ENCODE assay signal across 25 mouse cellular contexts in the genomic region with DNA sequence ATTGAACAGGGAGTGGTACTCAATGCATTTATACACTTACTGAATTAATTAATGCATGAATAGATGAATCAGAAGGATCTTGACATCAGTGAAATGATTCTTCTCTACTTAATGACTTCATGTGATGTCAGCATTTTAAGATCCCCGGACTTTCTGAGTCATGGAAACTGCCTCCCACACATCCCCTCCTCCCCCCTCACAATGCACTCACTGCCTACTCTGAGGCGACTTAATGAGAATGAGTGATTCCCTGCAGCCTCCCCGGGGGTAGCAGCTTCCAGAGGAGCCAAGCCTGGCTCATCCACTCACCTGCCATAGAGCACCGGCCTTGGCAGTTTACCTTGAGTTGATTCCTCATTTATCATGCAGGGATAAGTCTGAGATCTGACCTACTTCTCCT. TPM values are rescaled to one million over a fixed set of nuclear protein-coding genes. Genes with fewer than 3 reads are reported as not detected.
A peak's percentile ranks its signal among the peaks of the same experiment; 100 is the strongest.
DNase-seq lines count a peak whose midpoint lies in the region; ATAC-seq and TF ChIP-seq lines count a peak whose summit lies in the region.
"Had no signal": no experiment of that assay in that cellular context is flagged by ENCODE, and none has a peak within 500 bp of the region (broad histone marks: within the 10 kb centered on the region; RNA-seq: fewer than 3 reads in every experiment).

No protein-coding gene starts in this region.

- H3K9ac ChIP-seq in forebrain, postnatal 0 days: no peak overlapping the region
- no peak overlapping the region for H3K9ac ChIP-seq in forebrain, embryonic 14.5 days (ENCODE audit: low read length)
- H3K9ac ChIP-seq: embryonic facial prominence, embryonic 12.5 days; forebrain, embryonic 13.5 days; heart, embryonic 13.5 days; hindbrain, embryonic 13.5 days; limb, embryonic 12.5 days; liver, embryonic 12.5 days; lung, embryonic 14.5 days; midbrain, embryonic 15.5 days; neural tube, embryonic 15.5 days had no signal

- no peaks in the 10 kb centered on the region for H3K27me3 ChIP-seq in forebrain, postnatal 0 days (ENCODE audit: insufficient read depth, low read length)
- H3K27me3 ChIP-seq in forebrain, embryonic 14.5 days (replicated peaks; ENCODE audit: control insufficient read depth, insufficient read depth, low read length): no peaks in the 10 kb centered on the region
- H3K27me3 ChIP-seq: embryonic facial prominence, embryonic 12.5 days; forebrain, embryonic 13.5 days; heart, embryonic 13.5 days; hindbrain, embryonic 13.5 days; limb, embryonic 12.5 days; liver, embryonic 12.5 days; midbrain, embryonic 15.5 days; neural tube, embryonic 15.5 days had no signal

- no peaks in the 10 kb centered on the region for H3K4me1 ChIP-seq in forebrain, postnatal 0 days (ENCODE audit: insufficient read depth)
- no peaks in the 10 kb centered on the region for H3K4me1 ChIP-seq in forebrain, embryonic 14.5 days (ENCODE audit: control insufficient read depth, insufficient read depth, low read length)
- H3K4me1 ChIP-seq: forebrain, embryonic 13.5 days; midbrain, embryonic 15.5 days had no signal

- H3K9me3 ChIP-seq in forebrain, postnatal 0 days (ENCODE audit: low read length): no peaks in the 10 kb centered on the region
- H3K9me3 ChIP-seq in forebrain, embryonic 14.5 days (replicated peaks; ENCODE audit: control insufficient read depth, low read length): no peaks in the 10 kb centered on the region
- H3K9me3 ChIP-seq: embryonic facial prominence, embryonic 12.5 days; forebrain, embryonic 13.5 days; G1E; heart, embryonic 13.5 days; hindbrain, embryonic 13.5 days; limb, embryonic 12.5 days; liver, embryonic 12.5 days; midbrain, embryonic 15.5 days; neural tube, embryonic 15.5 days had no signal

- H3K36me3 ChIP-seq in forebrain, postnatal 0 days (ENCODE audit: insufficient read depth): no peaks in the 10 kb centered on the region
- H3K36me3 ChIP-seq in forebrain, embryonic 14.5 days (ENCODE audit: control insufficient read depth, insufficient read depth, low read length): no peaks in the 10 kb centered on the region
- H3K36me3 ChIP-seq: embryonic facial prominence, embryonic 12.5 days; G1E; heart, embryonic 13.5 days; hindbrain, embryonic 13.5 days; limb, embryonic 12.5 days; liver, embryonic 12.5 days; midbrain, embryonic 15.5 days; neural tube, embryonic 15.5 days had no signal

- peak; percentile 10; the same call in 1 of the 2 replicates for ATAC-seq in forebrain, postnatal 0 days
- no peak for ATAC-seq in forebrain, embryonic 14.5 days
- ATAC-seq: forebrain, embryonic 13.5 days; intestine, embryonic 16.5 days; liver, embryonic 12.5 days; midbrain, embryonic 15.5 days had no signal

- no peak for TF ChIP-seq CTCF in forebrain, postnatal 0 days (IDR thresholded peaks at IDR 0.05; ENCODE audit: low read depth)

- no peak overlapping the region for H3K4me2 ChIP-seq in forebrain, postnatal 0 days (ENCODE audit: low read depth)
- no peak overlapping the region for H3K4me2 ChIP-seq in forebrain, embryonic 14.5 days (ENCODE audit: low read length)
- H3K4me2 ChIP-seq: embryonic facial prominence, embryonic 12.5 days; forebrain, embryonic 13.5 days; heart, embryonic 13.5 days; hindbrain, embryonic 13.5 days; limb, embryonic 12.5 days; liver, embryonic 12.5 days; lung, embryonic 14.5 days; midbrain, embryonic 15.5 days; neural tube, embryonic 15.5 days had no signal

- H3K27ac ChIP-seq in forebrain, postnatal 0 days (ENCODE audit: low read depth, low read length): no peak overlapping the region
- no peak overlapping the region for H3K27ac ChIP-seq in forebrain, embryonic 14.5 days (ENCODE audit: low read depth, low read length)
- H3K27ac ChIP-seq: embryonic facial prominence, embryonic 12.5 days; forebrain, embryonic 13.5 days; heart, embryonic 13.5 days; hindbrain, embryonic 13.5 days; limb, embryonic 12.5 days; liver, embryonic 12.5 days; midbrain, embryonic 15.5 days; neural tube, embryonic 15.5 days had no signal

- WGBS in forebrain, postnatal 0 days: 24% methylated on average over 4 of the region's 4 CpGs
- WGBS in forebrain, embryonic 14.5 days: 29% methylated on average over 4 of the region's 4 CpGs

- H3K4me3 ChIP-seq in forebrain, postnatal 0 days (ENCODE audit: low read depth, low read length): no peak overlapping the region
- H3K4me3 ChIP-seq in forebrain, embryonic 14.5 days (ENCODE audit: low read depth, low read length): no peak overlapping the region
- H3K4me3 ChIP-seq: embryonic facial prominence, embryonic 12.5 days; erythroblast, embryonic 14.5 days; forebrain, embryonic 13.5 days; heart, embryonic 13.5 days; hindbrain, embryonic 13.5 days; limb, embryonic 12.5 days; liver, embryonic 12.5 days; midbrain, embryonic 15.5 days; neural tube, embryonic 15.5 days had no signal

- no peak for DNase-seq in forebrain, postnatal 0 days
- DNase-seq in forebrain, embryonic 14.5 days (ENCODE audit: low spot score): no peak
- DNase-seq in CD4-positive helper T cell, adult 2 months (ENCODE audit: low read depth, low spot score): peak; percentile 32
- DNase-seq in adrenal gland, adult 8-10 months: peak; percentile 34
- DNase-seq in induced T-regulatory cell, adult 2 months (ENCODE audit: low read depth): peak; percentile 50
- no peak for DNase-seq in thymus, postnatal 25 days
- DNase-seq in gastrocnemius, postnatal 4 days (ENCODE audit: low spot score in 2 of 2): no peak
- DNase-seq: cerebellum, adult 9-10 months; heart, adult 11 months; kidney, postnatal 4 days; layer of hippocampus, adult 9-11 months; lung, embryonic 14.5 days; lung, postnatal 36 days; spleen, adult 18-20 months had no signal

RNA-seq across cellular contexts. Expression of a gene that starts 27.9 kb away (rescaled TPM):
- total RNA-seq in forebrain, postnatal 0 days (2014; rRNA removed): 20.3 and 20.7 TPM in 2 replicates
- 9.9 and 12.2 TPM in 2 replicates for polyA plus RNA-seq in forebrain, postnatal 0 days (2015; fragmentation: Nextera tagmentation; extraction: Ambion mirVana)
- 9.8 and 10.2 TPM in 2 replicates for polyA plus RNA-seq in forebrain, embryonic 14.5 days (2014; fragmentation: Nextera tagmentation; extraction: Ambion mirVana)
- total RNA-seq in adrenal gland, adult 8-10 months (2022): 10 to 100 TPM; 15.8 to 19.2 (median 17.8) TPM
- total RNA-seq in gastrocnemius, postnatal 4 days (2021): 10 to 100 TPM; 13.5 to 17.5 TPM

RNA-seq across cellular contexts. Expression of a gene that starts 46.0 kb away (rescaled TPM):
- total RNA-seq in forebrain, postnatal 0 days (2014; rRNA removed): 131 and 133 TPM in 2 replicates
- polyA plus RNA-seq in forebrain, postnatal 0 days (2015; fragmentation: Nextera tagmentation; extraction: Ambion mirVana): 120 and 134 TPM in 2 replicates
- 104 and 126 TPM in 2 replicates for polyA plus RNA-seq in forebrain, embryonic 14.5 days (2014; fragmentation: Nextera tagmentation; extraction: Ambion mirVana)
- 100 to 1,000 TPM; 153 to 277 (median 212) TPM for total RNA-seq in adrenal gland, adult 8-10 months (2022)
- 1,000 to 10,000 TPM; 7,029 to 7,975 TPM for total RNA-seq in gastrocnemius, postnatal 4 days (2021)

RNA-seq across cellular contexts. Expression of a gene that starts 57.3 kb away (rescaled TPM):
- 129 and 139 TPM in 2 replicates for total RNA-seq in forebrain, postnatal 0 days (2014; rRNA removed)
- 208 and 277 TPM in 2 replicates for polyA plus RNA-seq in forebrain, postnatal 0 days (2015; fragmentation: Nextera tagmentation; extraction: Ambion mirVana)
- polyA plus RNA-seq in forebrain, embryonic 14.5 days (2014; fragmentation: Nextera tagmentation; extraction: Ambion mirVana): 357 and 434 TPM in 2 replicates
- total RNA-seq in adrenal gland, adult 8-10 months (2022): 100 to 1,000 TPM; 240 to 306 (median 275) TPM
- 100 to 1,000 TPM; 185 to 210 TPM for total RNA-seq in gastrocnemius, postnatal 4 days (2021)

Comparison
In these comparisons a context has a peak if more than half of its experiments do, and no peak if none do; other contexts are left out.
1. DNase-seq: peak in CD4-positive helper T cell, adult 2 months (single experiment), adrenal gland, adult 8-10 months (single experiment) and induced T-regulatory cell, adult 2 months (single experiment); none in forebrain, postnatal 0 days (single experiment), forebrain, embryonic 14.5 days (single experiment), thymus, postnatal 25 days (single experiment) and gastrocnemius, postnatal 4 days (0 of 2).
2. RNA of a gene that starts 46.0 kb away (total RNA-seq): 7,029 to 7,975 TPM in gastrocnemius, postnatal 4 days; 153 to 277 TPM in adrenal gland, adult 8-10 months and 131 to 133 TPM in forebrain, postnatal 0 days; every median in the first group is over 10 times any median in the second.